Mouse (Mus musculus) CH12.LX (cell line): ENCODE measurements at regions not wholly inside any gene's neighbourhood (a gene's known extent, or its start where the extent isn't known, plus 50 kb on each side); places are given as distances from the start of the nearest gene placed in this dataset.

Experiments used
- DNase-seq: peaks from one replicate; pipeline ENCODE4 v3.0.0-alpha.2; 2013; ENCODE audit errors: extremely low read depth
- H3K27ac ChIP-seq: 2 replicates; pipeline ENCODE4 v1.5.1; 2012; ENCODE audit warnings: low read depth, mild to moderate bottlenecking, control low read depth, moderate library complexity; ENCODE audit not compliant: insufficient read depth
- H3K27me3 ChIP-seq: replicated peaks from 2 replicates; pipeline ENCODE3; 2012; ENCODE audit warnings: inconsistent platforms
- H3K36me3 ChIP-seq, 2 experiments: replicated peaks in 1 of 2; 2 replicates each; pipeline versions ENCODE3 to v1.6.1; 2012; ENCODE audit warnings: inconsistent platforms in 1 of 2, low read length in 1 of 2, mild to moderate bottlenecking in 1 of 2, mixed read lengths in 1 of 2, moderate library complexity in 1 of 2; ENCODE audit not compliant: control insufficient read depth in 1 of 2, insufficient read depth in 1 of 2
- H3K4me1 ChIP-seq, 2 experiments: 2 replicates each; pipeline ENCODE4 v1.6.1; 2012; ENCODE audit warnings: inconsistent platforms in 1 of 2, moderate library complexity in 1 of 2; ENCODE audit not compliant: insufficient read depth in 2 of 2, control insufficient read depth in 1 of 2
- H3K4me2 ChIP-seq: 2 replicates; pipeline ENCODE4 v1.6.1; 2012; ENCODE audit warnings: low read depth, mild to moderate bottlenecking, control low read depth; ENCODE audit not compliant: poor library complexity, insufficient read depth, severe bottlenecking
- H3K4me3 ChIP-seq, 3 experiments: fragments of 150-350 bp in 1 of 3; sonication (generic) in 1 of 3; replicated peaks in 1 of 3; 2 replicates each; pipeline versions ENCODE3 to v1.5.1; 2011 to 2012; ENCODE audit warnings: low read depth in 2 of 3, low read length in 2 of 3, mild to moderate bottlenecking in 2 of 3, moderate library complexity in 2 of 3, control low read depth in 1 of 3, improper control_type of control experiment in 1 of 3, inconsistent platforms in 1 of 3, mixed read lengths in 1 of 3; ENCODE audit not compliant: poor library complexity in 1 of 3
- H3K79me2 ChIP-seq: replicated peaks from 2 replicates; pipeline ENCODE4 v1.6.1; 2012; ENCODE audit warnings: mild to moderate bottlenecking, moderate library complexity; ENCODE audit not compliant: control insufficient read depth, poor library complexity, insufficient read depth, severe bottlenecking; ENCODE audit errors: extremely low read depth
- H3K9ac ChIP-seq: 2 replicates; pipeline ENCODE4 v1.6.1; 2012; ENCODE audit warnings: low read depth, mild to moderate bottlenecking, control low read depth, moderate library complexity; ENCODE audit not compliant: insufficient read depth
- H3K9me3 ChIP-seq: replicated peaks from 2 replicates; pipeline ENCODE3; 2012; ENCODE audit warnings: low read length, inconsistent platforms, mixed read lengths
- BHLHE40 ChIP-seq: IDR thresholded peaks from 2 replicates; pipeline ENCODE4 v1.6.1; 2011; ENCODE audit warnings: mild to moderate bottlenecking, low read depth, low read length, improper control_type of control experiment
- CHD1 ChIP-seq: IDR thresholded peaks from 2 replicates; pipeline ENCODE4 v1.6.1; 2012; ENCODE audit warnings: low read depth, low read length, improper control_type of control experiment, inconsistent platforms
- CHD2 ChIP-seq: IDR thresholded peaks from 2 replicates; pipeline ENCODE4 v1.6.1; 2011; ENCODE audit warnings: low read length, improper control_type of control experiment
- CTCF ChIP-seq, 2 experiments: IDR thresholded peaks in 1 of 2; conservative IDR thresholded peaks in 1 of 2; 2 replicates each; pipeline ENCODE4 v1.5.1; 2011 to 2012; ENCODE audit warnings: low read depth in 2 of 2, low read length in 2 of 2, improper control_type of control experiment in 1 of 2, inconsistent platforms in 1 of 2, mild to moderate bottlenecking in 1 of 2, moderate library complexity in 1 of 2
- E2F4 ChIP-seq: IDR thresholded peaks from 2 replicates; pipeline ENCODE4 v1.6.1; 2011; ENCODE audit warnings: low read depth, low read length, improper control_type of control experiment; ENCODE audit not compliant: insufficient replicate concordance
- ETS1 ChIP-seq: conservative IDR thresholded peaks from 2 replicates; pipeline ENCODE4 v1.6.1; 2012; ENCODE audit warnings: low read depth, mild to moderate bottlenecking, inconsistent platforms, low read length, improper control_type of control experiment, moderate library complexity
- HCFC1 ChIP-seq: IDR thresholded peaks from 2 replicates; pipeline ENCODE4 v1.6.1; 2012; ENCODE audit warnings: low read depth, mild to moderate bottlenecking, inconsistent platforms, low read length, improper control_type of control experiment
- IRF4 ChIP-seq: IDR thresholded peaks from 2 replicates; pipeline ENCODE4 v1.6.1; 2014; ENCODE audit warnings: low read depth, mild to moderate bottlenecking, inconsistent platforms, low read length, improper control_type of control experiment
- KAT2A ChIP-seq: IDR thresholded peaks from 2 replicates; pipeline ENCODE4 v1.6.1; 2012; ENCODE audit warnings: low read length, improper control_type of control experiment, inconsistent platforms; ENCODE audit not compliant: insufficient replicate concordance
- MAZ ChIP-seq: IDR thresholded peaks from 2 replicates; pipeline ENCODE4 v1.6.1; 2012; ENCODE audit warnings: low read depth, mild to moderate bottlenecking, inconsistent platforms, low read length, improper control_type of control experiment, moderate library complexity
- MEF2A ChIP-seq: IDR thresholded peaks from 2 replicates; pipeline ENCODE4 v1.6.1; 2014; ENCODE audit warnings: low read depth, mild to moderate bottlenecking, inconsistent platforms, low read length, improper control_type of control experiment, borderline replicate concordance
- MYC ChIP-seq: IDR thresholded peaks from 2 replicates; pipeline ENCODE4 v1.6.1; 2011; ENCODE audit warnings: low read depth, mild to moderate bottlenecking, improper control_type of control experiment, low read length
- NELFE ChIP-seq: IDR thresholded peaks from 2 replicates; pipeline ENCODE4 v1.6.1; 2011; ENCODE audit warnings: low read depth, low read length, improper control_type of control experiment
- NRF1 ChIP-seq: IDR thresholded peaks from 2 replicates; pipeline ENCODE4 v1.6.1; 2014; ENCODE audit warnings: low read depth, mild to moderate bottlenecking, inconsistent platforms, low read length, improper control_type of control experiment, moderate library complexity
- PAX5 ChIP-seq: IDR thresholded peaks from 2 replicates; pipeline ENCODE4 v1.6.1; 2012; ENCODE audit warnings: low read length, inconsistent platforms, mixed read lengths
- POLR2A ChIP-seq: IDR thresholded peaks from 2 replicates; pipeline ENCODE4 v1.6.1; 2011; ENCODE audit warnings: low read depth, mild to moderate bottlenecking, improper control_type of control experiment, low read length
- POLR2AphosphoS2 ChIP-seq: IDR thresholded peaks from 2 replicates; pipeline ENCODE4 v1.6.1; 2011; ENCODE audit warnings: low read depth, low read length, improper control_type of control experiment
- RCOR1 ChIP-seq: conservative IDR thresholded peaks from 2 replicates; pipeline ENCODE4 v1.6.1; 2012; ENCODE audit warnings: low read depth, mild to moderate bottlenecking, inconsistent platforms, low read length, improper control_type of control experiment
- SIN3A ChIP-seq: IDR thresholded peaks from 2 replicates; pipeline ENCODE4 v1.6.1; 2012; ENCODE audit warnings: low read length, improper control_type of control experiment, inconsistent platforms
- TBP ChIP-seq: conservative IDR thresholded peaks from 2 replicates; pipeline ENCODE4 v1.6.1; 2011; ENCODE audit warnings: low read depth, low read length, improper control_type of control experiment
- TCF12 ChIP-seq: IDR thresholded peaks from 2 replicates; pipeline ENCODE4 v1.6.1; 2014; ENCODE audit warnings: low read depth, mild to moderate bottlenecking, inconsistent platforms, low read length, improper control_type of control experiment
- USF1 ChIP-seq: IDR thresholded peaks from 2 replicates; pipeline ENCODE4 v1.6.1; 2014; ENCODE audit warnings: low read depth, mild to moderate bottlenecking, inconsistent platforms, low read length, improper control_type of control experiment
- USF2 ChIP-seq: conservative IDR thresholded peaks from 2 replicates; pipeline ENCODE4 v1.6.1; 2011; ENCODE audit warnings: low read depth, low read length, improper control_type of control experiment
- ZC3H11A ChIP-seq: IDR thresholded peaks from 2 replicates; pipeline ENCODE4 v1.6.1; 2012; ENCODE audit warnings: low read depth, mild to moderate bottlenecking, inconsistent platforms, low read length, improper control_type of control experiment
- ZMIZ1 ChIP-seq: IDR thresholded peaks from 2 replicates; pipeline ENCODE4 v1.6.1; 2012; ENCODE audit warnings: low read depth, mild to moderate bottlenecking, inconsistent platforms, low read length, improper control_type of control experiment
- ZNF384 ChIP-seq: IDR thresholded peaks from 2 replicates; pipeline ENCODE4 v1.6.1; 2012; ENCODE audit warnings: low read depth, low read length, improper control_type of control experiment, inconsistent platforms
- dilution Hi-C: fragments of 300-500 bp; cut with MboI; formaldehyde crosslinking; loops from 2 replicates; pipeline ENCODE4 v1.14.3; 2020; ENCODE audit warnings: low sequenced_read_pairs; ENCODE audit not compliant: extremely low pct_unique_long_range_greater_than_20kb, extremely low pct_ligation_motif_present
- in situ Hi-C: fragments of 300-500 bp; cut with MboI; formaldehyde crosslinking; loops from 3 replicates; pipeline ENCODE4 v1.14.3; 2019; ENCODE audit warnings: low sequenced_read_pairs, low pct_ligation_motif_present, low pct_unique_long_range_greater_than_20kb, mixed read lengths

- Histone ChIP-seq H3K4me1 (no peaks in the 10 kb centered on the region), H3K9ac (no peak overlapping the region), H3K79me2 (no peaks in the 10 kb centered on the region), H3K27ac (no peak overlapping the region), H3K9me3 (no peaks in the 10 kb centered on the region), H3K4me2 (no peak overlapping the region), H3K27me3 (no peaks in the 10 kb centered on the region), H3K36me3 (no peaks in the 10 kb centered on the region), H3K4me3 (no peak overlapping the region)
- in situ Hi-C loops (no loop called here), dilution Hi-C loops (no loop called here)
- DNase-seq: no peak
- TF ChIP-seq NRF1 (no peak), HCFC1 (no peak), CHD1 (no peak), USF1 (no peak), MYC (no peak), E2F4 (no peak), RCOR1 (no peak), TCF12 (no peak), KAT2A (no peak), ZMIZ1 (no peak), USF2 (no peak), BHLHE40 (no peak), PAX5 (no peak), ZNF384 (no peak), NELFE (no peak), CTCF (conservative IDR thresholded peaks at IDR 0.05 in 1 of 2, IDR thresholded peaks at IDR 0.05 in 1 of 2; ENCODE audit: low read depth in 2 of 2, low read length in 2 of 2) (no peak), POLR2AphosphoS2 (no peak)
Measured at GRCm38 (mm10) chr2:114844389-114844771, 189.6 kb upstream of the Dph6 start.

- dilution Hi-C loops: no loop called here
Measured at GRCm38 (mm10) chr2:114848439-114848838, 193.7 kb upstream of the Dph6 start.

More at GRCm38 (mm10) chr2:114848439-114848838, 193.7 kb upstream of the Dph6 start:
- Histone ChIP-seq H3K4me3 (no peak overlapping the region), H3K9me3 (no peaks in the 10 kb centered on the region), H3K4me2 (no peak overlapping the region), H3K27ac (no peak overlapping the region), H3K79me2 (no peaks in the 10 kb centered on the region), H3K27me3 (no peaks in the 10 kb centered on the region), H3K9ac (no peak overlapping the region), H3K4me1 (no peaks in the 10 kb centered on the region)
- DNase-seq: no peak
- TF ChIP-seq MAZ (no peak), USF1 (no peak), NELFE (no peak), CHD2 (no peak), SIN3A (no peak), MYC (no peak), CHD1 (no peak), IRF4 (no peak), ETS1 (no peak), RCOR1 (no peak), POLR2A (no peak), POLR2AphosphoS2 (no peak), MEF2A (no peak), TBP (no peak), ZC3H11A (no peak)
- TF ChIP-seq, all 38 proteins: peak for 0
- no peaks in the 10 kb centered on the region for H3K36me3 ChIP-seq
- in situ Hi-C loops: no loop called here
